Mouse (Mus musculus) layer of hippocampus, adult 9-10 months (tissue): ENCODE results near the gene Fmn2.
A peak's percentile ranks its signal among the peaks of the same experiment; 100 is the strongest.

Experiments used
- DNase-seq: peaks from one replicate; pipeline ENCODE4 v3.0.0; 2022; ENCODE audit warnings: low spot score

Fmn2 gene

GRCm38 (mm10) chr1:174557211-174557610 lies 55.6 kb downstream of the Fmn2 start:
- no peak for DNase-seq

DNA sequence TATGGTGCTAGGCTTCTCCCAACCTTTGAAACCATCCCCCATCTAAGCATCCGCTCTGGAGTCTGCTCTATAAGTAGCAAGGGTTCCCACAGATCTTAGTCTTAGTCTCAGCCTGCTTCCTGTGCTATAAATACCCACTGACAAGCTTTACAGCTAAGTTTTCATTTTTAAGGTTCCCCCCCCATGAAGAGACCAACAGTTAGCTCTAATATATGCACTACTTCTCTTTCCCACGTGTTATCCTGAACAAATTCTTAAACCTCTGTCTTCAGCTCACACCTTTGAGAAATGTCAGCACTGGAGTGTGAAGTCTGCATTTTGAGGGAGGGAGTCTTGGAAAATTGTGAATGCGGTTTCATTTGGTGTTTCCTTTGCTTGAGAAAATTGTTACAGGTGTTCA lies 56.2 kb downstream of the Fmn2 start:
- DNase-seq: no peak

DNA sequence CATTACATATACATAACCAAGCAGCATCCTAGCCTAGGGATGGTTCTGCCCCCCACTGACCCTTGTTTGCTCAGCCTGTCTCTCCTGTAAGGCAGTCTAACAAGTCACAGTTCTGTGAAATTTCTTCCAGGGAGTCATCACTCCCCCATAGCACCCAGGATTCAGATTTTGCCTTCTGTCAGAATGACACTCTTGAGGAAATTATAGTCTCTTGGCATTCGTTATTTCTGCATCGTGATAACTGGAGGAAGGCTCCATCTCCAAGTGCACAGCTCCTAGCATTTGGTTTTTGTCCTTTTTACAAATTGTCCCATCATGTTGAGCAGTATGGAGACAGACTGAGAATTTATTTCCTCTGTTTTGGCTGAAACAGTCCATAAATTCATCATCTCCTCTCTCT lies 56.9 kb downstream of the Fmn2 start:
- DNase-seq: no peak

DNA sequence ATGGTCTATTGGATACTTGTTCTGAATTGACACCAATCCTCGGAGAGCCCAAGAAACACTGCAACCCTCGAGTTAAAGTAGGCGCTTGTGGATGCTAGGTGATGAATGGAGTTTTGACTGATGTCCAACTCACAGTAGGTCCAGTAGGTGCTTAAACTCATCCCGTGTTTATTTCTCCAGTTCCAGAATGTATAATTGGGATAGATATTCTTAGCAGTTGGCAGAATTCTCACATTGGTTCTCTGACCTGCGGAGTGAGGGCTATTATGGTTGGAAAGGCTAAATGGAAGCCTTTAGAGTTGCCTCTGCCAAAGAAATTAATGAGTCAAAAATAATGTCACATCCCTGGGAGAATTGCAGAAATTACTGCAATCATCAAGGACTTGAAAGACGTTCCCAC lies 62.9 kb downstream of the Fmn2 start:
- no peak for DNase-seq

DNA sequence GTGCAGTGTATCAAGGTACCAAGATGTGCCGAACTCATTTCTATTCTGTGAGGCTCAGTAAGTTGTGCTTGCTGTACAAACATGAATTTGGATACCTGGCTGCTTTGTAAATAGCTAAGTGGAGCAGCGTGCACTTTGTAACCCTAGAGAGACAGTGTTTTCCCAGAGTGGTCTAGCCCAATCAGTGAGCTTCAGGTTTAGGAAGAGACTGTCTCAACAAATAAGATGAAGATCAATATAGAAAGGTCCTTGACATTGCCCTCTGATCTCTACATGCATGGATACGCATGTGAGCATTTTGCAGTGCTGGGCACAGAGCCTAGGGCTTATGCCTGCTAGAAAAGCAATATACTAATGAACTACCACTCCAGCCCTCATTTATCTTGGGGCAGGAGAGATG lies 67.0 kb downstream of the Fmn2 start:
- DNase-seq: no peak

GRCm38 (mm10) chr1:174592420-174592980 lies 90.9 kb downstream of the Fmn2 start:
- peak; percentile 43 for DNase-seq

- peak; percentile 71 for DNase-seq
These were observed 93.4 kb downstream of the Fmn2 start for GRCm38 (mm10) chr1:174594989-174595388.

DNA sequence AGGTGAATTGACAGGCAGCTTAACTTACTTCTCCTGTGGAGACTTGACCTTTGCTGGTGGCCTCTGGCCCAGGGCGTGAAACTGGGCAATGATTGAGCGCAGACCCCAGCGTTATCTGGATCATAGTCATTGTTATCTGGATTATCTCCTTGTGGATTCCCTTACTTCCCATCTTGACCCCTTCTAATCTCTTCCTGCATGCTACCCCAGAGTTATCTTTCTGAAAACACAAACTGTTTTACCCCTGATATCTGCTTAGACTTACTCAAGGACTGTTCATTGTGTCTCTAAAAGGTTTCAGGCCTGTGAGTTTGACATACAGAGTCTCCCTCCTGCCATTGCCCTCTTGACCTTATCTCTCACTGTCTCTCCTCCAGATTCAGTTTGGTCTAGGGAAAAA lies 95.9 kb downstream of the Fmn2 start:
- DNase-seq: no peak

DNA sequence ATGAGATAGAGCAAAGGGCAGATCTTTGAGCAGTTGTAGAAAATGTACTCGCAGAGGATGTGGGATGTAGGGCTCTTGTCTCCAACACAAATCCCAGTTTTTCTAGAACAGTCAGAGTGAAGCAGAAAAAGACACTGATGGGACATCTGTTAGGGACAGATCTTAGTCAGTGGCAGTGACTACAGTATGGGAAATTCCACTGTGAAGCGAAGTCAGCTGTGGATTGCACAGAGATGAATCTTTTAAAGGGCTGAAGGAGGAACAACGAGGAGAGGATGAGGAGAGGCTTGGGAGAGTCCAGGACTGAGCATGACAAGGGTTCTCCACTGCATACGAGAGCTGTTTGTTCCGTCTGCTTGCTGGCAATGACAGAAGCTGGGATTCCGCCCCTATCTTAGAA lies 96.6 kb downstream of the Fmn2 start:
- DNase-seq: no peak

- no peak for DNase-seq
These were observed 98.4 kb downstream of the Fmn2 start for GRCm38 (mm10) chr1:174600041-174600440.

GRCm38 (mm10) chr1:174600620-174601019 lies 99.0 kb downstream of the Fmn2 start:
- DNase-seq: no peak

DNA sequence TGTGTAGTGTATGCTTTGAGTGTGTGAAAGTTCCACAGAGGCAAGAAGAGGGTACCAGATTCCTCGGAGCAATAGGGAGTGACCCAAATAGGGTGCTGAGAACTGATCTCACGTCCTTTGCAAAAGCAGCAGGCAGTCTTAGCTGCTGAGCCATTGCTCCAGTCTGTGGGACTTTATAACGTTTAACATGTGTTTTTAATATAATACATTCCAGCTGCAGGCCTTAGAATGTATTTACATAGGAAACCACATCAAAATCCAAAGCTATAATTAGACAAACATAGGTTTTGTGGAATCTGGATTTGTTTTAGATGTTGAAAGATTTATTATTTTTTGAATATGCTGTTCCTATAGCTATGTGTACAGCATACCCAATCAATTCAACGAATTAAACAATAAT lies 115.7 kb downstream of the Fmn2 start:
- no peak for DNase-seq

DNA sequence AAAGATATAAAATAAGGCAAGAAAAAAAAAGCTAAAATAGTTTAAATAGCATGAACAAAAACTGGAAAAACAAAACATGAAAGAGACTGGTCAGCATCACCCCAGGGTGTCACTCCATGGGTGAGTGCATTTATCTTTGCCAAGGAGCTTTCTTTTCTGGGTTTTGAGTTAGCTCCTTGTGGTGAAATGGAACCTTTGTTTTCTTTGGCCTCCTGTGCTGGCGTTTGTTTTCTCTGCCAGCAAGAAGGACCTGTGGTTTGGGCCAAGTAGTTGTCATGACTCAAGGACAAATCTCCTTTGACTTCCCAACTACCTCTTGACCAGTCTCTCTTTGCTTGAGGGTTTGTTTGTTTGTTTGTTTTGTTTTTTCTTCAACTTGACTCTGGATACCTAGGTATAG lies 119.9 kb downstream of the Fmn2 start:
- no peak for DNase-seq

DNA sequence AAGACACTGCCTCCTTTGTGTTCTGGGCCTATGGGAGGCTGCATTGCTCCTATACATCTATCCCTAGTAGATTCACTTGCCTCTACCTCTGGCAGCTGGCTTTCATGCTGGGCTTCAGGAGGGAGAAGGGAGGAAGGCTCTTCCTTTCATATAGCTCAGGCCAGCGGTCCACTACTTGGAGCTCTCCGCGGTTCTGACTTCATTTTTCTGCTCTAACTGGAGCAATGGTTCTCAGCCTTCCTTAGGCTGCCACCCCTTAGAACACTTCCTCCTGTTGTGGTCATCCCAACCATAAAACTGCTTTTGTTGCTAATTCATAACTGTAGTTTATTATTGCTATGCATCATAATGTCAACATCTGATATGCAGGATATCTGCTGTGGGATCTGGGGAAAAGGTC lies 121.4 kb downstream of the Fmn2 start:
- DNase-seq: no peak

- DNase-seq: no peak
These were observed 128.4 kb downstream of the Fmn2 start for GRCm38 (mm10) chr1:174630074-174630473.

DNA sequence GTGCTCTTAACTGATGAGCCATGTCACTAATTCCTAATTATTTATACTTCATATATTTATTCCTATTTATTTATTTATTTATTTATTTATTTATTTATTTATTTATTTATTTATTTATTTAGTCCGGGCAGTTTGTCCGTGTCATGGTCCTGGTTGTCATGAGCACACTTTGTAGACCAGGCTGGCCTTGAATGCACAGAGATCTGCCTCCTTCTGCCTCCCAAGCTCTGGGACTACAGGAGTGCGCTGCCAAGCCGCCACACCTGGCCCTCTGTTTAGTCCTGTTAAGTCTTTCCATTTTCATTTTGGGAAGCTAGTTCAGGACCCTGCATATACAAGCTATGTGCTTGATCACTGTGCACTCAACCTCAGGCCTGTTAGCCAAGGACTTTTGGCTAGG lies 134.7 kb downstream of the Fmn2 start:
- DNase-seq: no peak

DNA sequence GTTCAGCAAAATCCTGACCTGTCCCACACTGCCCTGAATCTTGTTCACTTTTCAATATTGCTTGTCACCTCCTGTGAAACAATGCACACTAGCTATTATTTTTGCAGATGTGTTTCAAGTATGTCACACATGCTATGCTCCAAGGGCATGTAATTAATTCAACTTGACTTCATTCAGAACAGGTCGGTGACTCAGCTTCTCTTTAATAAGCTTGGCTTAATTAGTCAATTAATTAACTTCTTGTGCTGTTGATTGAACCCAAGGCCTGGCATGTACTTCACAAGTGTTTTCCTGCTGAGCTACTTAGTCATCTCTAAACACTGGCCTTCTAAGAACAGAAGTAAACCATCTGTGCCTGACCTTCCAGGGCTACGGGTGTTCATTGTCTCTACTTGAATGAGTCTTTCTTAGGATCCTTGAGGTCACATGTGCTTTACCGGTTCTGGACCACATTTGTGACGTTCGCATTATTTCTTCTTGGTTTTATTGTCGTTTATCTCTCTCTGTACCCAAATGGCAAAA lies 136.0 kb downstream of the Fmn2 start:
- DNase-seq: no peak

DNA sequence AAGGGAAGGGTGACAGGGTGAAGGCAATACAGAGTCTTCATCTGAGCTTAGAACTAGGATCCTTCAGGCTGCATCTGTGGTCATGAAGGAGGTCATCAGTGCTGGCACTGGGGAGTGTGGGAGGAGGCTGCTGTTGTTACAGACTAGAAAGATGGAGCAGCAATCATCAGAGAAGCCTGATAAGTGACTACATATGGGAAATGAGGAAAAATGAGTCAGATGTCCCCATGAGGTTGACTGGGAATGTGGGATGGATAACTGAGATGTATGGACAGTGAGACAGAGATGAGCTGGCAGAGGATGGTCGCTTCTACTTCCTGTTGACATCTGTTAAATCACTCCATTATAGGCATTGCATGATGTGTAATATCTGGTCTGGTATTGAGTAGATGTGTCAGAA lies 139.3 kb downstream of the Fmn2 start:
- no peak for DNase-seq

DNA sequence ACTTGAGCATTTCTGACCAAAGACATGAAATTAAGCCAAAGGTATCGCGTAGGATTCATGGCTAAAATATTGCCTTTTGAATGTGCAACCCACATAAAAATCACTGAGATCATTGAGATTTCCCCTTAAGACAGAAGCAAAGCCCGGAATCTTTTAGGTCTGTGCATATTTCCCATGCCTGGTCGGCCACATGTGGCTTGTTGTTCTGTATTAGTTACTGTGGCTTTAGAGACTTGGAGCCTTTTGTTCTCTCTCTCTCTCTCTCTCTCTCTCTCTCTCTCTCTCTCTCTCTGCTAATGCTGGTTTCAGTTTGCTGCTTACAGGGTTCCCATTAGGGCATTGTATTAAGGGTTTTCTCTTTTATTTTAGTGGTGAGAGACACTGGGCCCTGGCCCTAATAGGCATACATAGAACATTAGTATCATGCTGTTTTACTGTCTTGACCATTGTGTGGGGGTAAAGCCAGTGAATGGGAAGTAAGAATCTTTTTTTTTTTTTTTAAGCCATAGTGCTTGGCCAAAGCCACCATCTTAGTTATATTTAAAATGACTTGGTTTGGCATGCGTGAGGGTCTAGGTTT lies 141.9 kb downstream of the Fmn2 start:
- DNase-seq: no peak

- no peak for DNase-seq
These were observed 147.8 kb downstream of the Fmn2 start for GRCm38 (mm10) chr1:174649421-174649826.

DNA sequence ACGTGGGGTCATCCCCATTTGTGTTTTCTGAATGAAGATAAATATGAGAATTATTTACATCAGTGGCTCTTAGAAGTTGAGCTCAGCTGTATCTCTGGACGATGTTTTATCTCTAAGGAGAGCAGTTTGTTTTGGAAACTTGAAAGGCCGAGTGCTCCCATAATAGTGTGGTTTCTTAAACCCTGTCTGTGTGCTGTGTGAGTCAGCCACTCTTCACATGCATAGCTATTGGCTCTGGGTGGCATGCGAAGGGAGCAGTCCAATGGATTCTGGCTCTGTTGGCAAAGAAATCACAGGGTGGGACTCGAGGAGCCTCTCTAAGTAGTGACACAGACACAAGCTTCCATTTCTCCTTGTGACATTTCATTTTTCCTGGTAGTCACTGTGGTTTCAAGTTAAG lies 152.9 kb downstream of the Fmn2 start:
- no peak for DNase-seq

DNA sequence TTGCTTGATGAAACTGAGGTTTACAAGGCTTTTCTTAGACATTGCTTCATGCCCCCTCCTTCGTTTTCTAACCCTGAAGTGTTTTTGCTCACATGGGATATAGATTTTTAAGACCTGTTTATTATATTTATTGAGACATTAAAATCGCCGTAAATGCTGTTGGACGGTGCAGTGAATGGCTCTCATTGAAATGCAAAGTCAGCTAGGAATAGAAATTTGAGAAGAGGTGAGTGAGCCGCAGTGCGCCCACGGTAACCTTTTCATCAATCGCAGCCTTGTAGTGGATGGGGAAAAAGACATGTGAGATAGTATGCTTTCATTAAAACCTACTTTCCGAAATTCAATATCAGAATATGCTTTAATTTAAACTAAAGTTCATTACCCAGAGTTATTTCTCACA lies 153.7 kb downstream of the Fmn2 start:
- no peak for DNase-seq

- DNase-seq: no peak
These were observed 154.9 kb downstream of the Fmn2 start for GRCm38 (mm10) chr1:174656554-174656953.
